Mouse (Mus musculus) NIH3T3 (cell line): ENCODE results near the gene Slk.

Experiments used
- DNase-seq: peaks from one replicate; pipeline ENCODE4 v3.0.0-alpha.2; 2012; ENCODE audit warnings: low read depth

Slk gene

GRCm38 (mm10) chr19:47652255-47652654 is 72.8 kb downstream of the Slk start:
- no peak for DNase-seq

GRCm38 (mm10) chr19:47653173-47653572 is 73.7 kb downstream of the Slk start:
- DNase-seq = no peak

GRCm38 (mm10) chr19:47654896-47655295 is 75.4 kb downstream of the Slk start:
- DNase-seq = no peak

GRCm38 (mm10) chr19:47658914-47659535 is 79.5 kb downstream of the Slk start:
- peak; percentile 94 for DNase-seq

GRCm38 (mm10) chr19:47659765-47660408 is 80.4 kb downstream of the Slk start:
- DNase-seq = peak; percentile 69

- DNase-seq = no peak
These were observed 88.1 kb downstream of the Slk start for GRCm38 (mm10) chr19:47667601-47668000.

- no peak for DNase-seq
These were observed 88.9 kb downstream of the Slk start for GRCm38 (mm10) chr19:47668399-47668798.

- peak; percentile 52 for DNase-seq
These were observed 94.9 kb downstream of the Slk start for GRCm38 (mm10) chr19:47674419-47674818.

GRCm38 (mm10) chr19:47678675-47679074 is 99.2 kb downstream of the Slk start:
- no peak for DNase-seq

- DNase-seq = no peak
These were observed 110.1 kb downstream of the Slk start for GRCm38 (mm10) chr19:47689592-47689991.

- DNase-seq = no peak
These were observed 112.5 kb downstream of the Slk start, which contains the start of gene Col17a1 for GRCm38 (mm10) chr19:47691994-47692393. Gene Col17a1, minus strand, starts transcription at chr19:47692094.
